Comparison of ENCODE assay signal across 30 mouse cellular contexts in genomic region chr13:23887026-23887725, GRCm38 (mm10). TPM values are rescaled to one million over a fixed set of nuclear protein-coding genes. Genes with fewer than 3 reads are reported as not detected.
DNase-seq lines count a peak whose midpoint lies in the region; ATAC-seq and TF ChIP-seq lines count a peak whose summit lies in the region.
"Had no signal": no experiment of that assay in that cellular context is flagged by ENCODE, and none has a peak within 500 bp of the region (broad histone marks: within the 10 kb centered on the region; RNA-seq: fewer than 3 reads in every experiment).

No protein-coding gene starts in this region.

- H3K27ac ChIP-seq in lung, postnatal 0 days (ENCODE audit: low read length): no peak overlapping the region
- no peak overlapping the region for H3K27ac ChIP-seq in liver, embryonic 16.5 days (ENCODE audit: low read length)
- H3K27ac ChIP-seq: embryonic facial prominence, embryonic 15.5 days; forebrain, embryonic 10.5 days; gastrocnemius, adult 2 months; heart, embryonic 10.5 days; hindbrain, embryonic 13.5 days had no signal

- no peaks in the 10 kb centered on the region for H3K4me1 ChIP-seq in lung, postnatal 0 days (ENCODE audit: insufficient read depth, low read depth, low read length)
- no peaks in the 10 kb centered on the region for H3K4me1 ChIP-seq in liver, embryonic 16.5 days (ENCODE audit: control insufficient read depth, low read depth, low read length)
- H3K4me1 ChIP-seq: embryonic facial prominence, embryonic 15.5 days; heart, embryonic 10.5 days; hindbrain, embryonic 13.5 days had no signal

- H3K9me3 ChIP-seq in lung, postnatal 0 days (ENCODE audit: low read length): no peaks in the 10 kb centered on the region
- no peaks in the 10 kb centered on the region for H3K9me3 ChIP-seq in liver, embryonic 16.5 days (replicated peaks; ENCODE audit: control insufficient read depth, low read length)
- H3K9me3 ChIP-seq: embryonic facial prominence, embryonic 15.5 days; forebrain, embryonic 10.5 days; heart, embryonic 10.5 days; hindbrain, embryonic 13.5 days had no signal

- no peak for TF ChIP-seq CTCF in lung, postnatal 0 days (IDR thresholded peaks at IDR 0.05)

- no peak overlapping the region for H3K4me2 ChIP-seq in lung, postnatal 0 days (replicated peaks; ENCODE audit: low read depth, low read length)
- no peak overlapping the region for H3K4me2 ChIP-seq in liver, embryonic 16.5 days (ENCODE audit: low read depth, low read length)
- H3K4me2 ChIP-seq: embryonic facial prominence, embryonic 15.5 days; hindbrain, embryonic 13.5 days had no signal

- H3K9ac ChIP-seq in lung, postnatal 0 days (replicated peaks; ENCODE audit: low read depth): no peak overlapping the region
- no peak overlapping the region for H3K9ac ChIP-seq in liver, embryonic 16.5 days (ENCODE audit: low read depth, low read length)
- H3K9ac ChIP-seq: embryonic facial prominence, embryonic 15.5 days; hindbrain, embryonic 13.5 days had no signal

- ATAC-seq in lung, postnatal 0 days: peak; percentile 57
- ATAC-seq in granulocyte monocyte progenitor cell, adult 5-6 weeks (replicated peaks; ENCODE audit: poor library complexity, severe bottlenecking): peak; percentile 73
- ATAC-seq in liver, embryonic 16.5 days (ENCODE audit: low read depth): peak; percentile 70; the same call in 1 of the 2 replicates
- peak; percentile 50 for ATAC-seq in megakaryocyte-erythroid progenitor cell, adult 5-6 weeks (replicated peaks; ENCODE audit: low FRiP score, low TSS enrichment, poor library complexity, severe bottlenecking)
- ATAC-seq: activated CD4-positive, CD25-positive, alpha-beta regulatory T cell, adult 4 months; forebrain, embryonic 14.5 days; Patski had no signal

- no peaks in the 10 kb centered on the region for H3K27me3 ChIP-seq in lung, postnatal 0 days (replicated peaks; ENCODE audit: insufficient read depth, low read length)
- H3K27me3 ChIP-seq in liver, embryonic 16.5 days (ENCODE audit: control insufficient read depth, insufficient read depth, low read depth, low read length): no peaks in the 10 kb centered on the region
- H3K27me3 ChIP-seq: CH12.LX; embryonic facial prominence, embryonic 15.5 days; hindbrain, embryonic 13.5 days had no signal

- peak; percentile 21 for DNase-seq in lung, postnatal 0 days (ENCODE audit: low spot score)
- DNase-seq in lung, postnatal 14 days: no peak
- no peak for DNase-seq in layer of hippocampus, adult 9-11 months
- DNase-seq in left cerebral cortex, adult 8-10 months (ENCODE audit: low spot score in 2 of 2): no peak
- DNase-seq: adrenal gland, postnatal 36 days; cerebellum, adult 11 months; cerebellum, adult 8-10 months; cerebellum, postnatal 14 days; embryo, embryonic 11 days; gastrocnemius, adult 2 months; gastrocnemius, postnatal 25 days; heart, adult 11 months; heart, postnatal 10 days had no signal

- no peak overlapping the region for H3K4me3 ChIP-seq in lung, postnatal 0 days (ENCODE audit: low read depth, low read length)
- no peak overlapping the region for H3K4me3 ChIP-seq in liver, embryonic 16.5 days (ENCODE audit: low read depth, low read length)
- H3K4me3 ChIP-seq: embryonic facial prominence, embryonic 15.5 days; erythroblast, embryonic 14.5 days; forebrain, embryonic 10.5 days; gastrocnemius, adult 2 months; heart, embryonic 10.5 days; hindbrain, embryonic 13.5 days had no signal

- 0 out of 2 replicates have a peak, but pooled peaks have one; percentile 18 for TF ChIP-seq EP300 in lung, postnatal 0 days (IDR thresholded peaks at IDR 0.05)

- no peaks in the 10 kb centered on the region for H3K36me3 ChIP-seq in lung, postnatal 0 days (ENCODE audit: insufficient read depth, low read length)
- H3K36me3 ChIP-seq in liver, embryonic 16.5 days (ENCODE audit: control insufficient read depth, insufficient read depth): no peaks in the 10 kb centered on the region
- H3K36me3 ChIP-seq: embryonic facial prominence, embryonic 15.5 days; forebrain, embryonic 10.5 days; heart, embryonic 10.5 days; hindbrain, embryonic 13.5 days had no signal

- WGBS in lung, postnatal 0 days: 56% methylated on average over 3 of the region's 3 CpGs
- WGBS in liver, embryonic 16.5 days (ENCODE audit: insufficient replicate concordance): 59% methylated on average over 3 of the region's 3 CpGs

RNA-seq across cellular contexts. Expression of gene Slc17a1, which starts 19.6 kb away (rescaled TPM):
- not detected in 2 replicates for polyA plus RNA-seq in lung, postnatal 0 days (2015; fragmentation: Nextera tagmentation; extraction: Ambion mirVana)
- not detected in 2 replicates for total RNA-seq in granulocyte monocyte progenitor cell, adult 5-6 weeks (2014; fragmentation: Nextera tagmentation)
- total RNA-seq in granulocyte monocyte progenitor cell, adult 5-6 weeks (2017): not detected in 2 replicates
- 0.17 and 0.39 TPM in 2 replicates for polyA plus RNA-seq in liver, embryonic 16.5 days (2015; fragmentation: Nextera tagmentation; extraction: Ambion mirVana)
- total RNA-seq in megakaryocyte-erythroid progenitor cell, adult 5-6 weeks (2014; fragmentation: Nextera tagmentation): not detected in 2 replicates
- total RNA-seq in megakaryocyte-erythroid progenitor cell, adult 5-6 weeks (2017): not detected in 2 replicates
- not detected for total RNA-seq in left cerebral cortex, adult 8-10 months (2022)
- total RNA-seq: adrenal gland, adult 18-20 months; adrenal gland, postnatal 36 days; CH12.LX; common myeloid progenitor, adult 5-6 weeks; gastrocnemius, adult 2 months; gastrocnemius, postnatal 25 days; heart, postnatal 10 days; hematopoietic stem cell, adult 5-6 weeks had no signal
- polyA plus RNA-seq: activated CD4-positive, CD25-positive, alpha-beta regulatory T cell, adult 4 months; embryonic facial prominence, embryonic 11.5 days; embryonic facial prominence, embryonic 15.5 days; erythroblast, embryonic 14.5 days; forebrain, embryonic 10.5 days; forebrain, embryonic 14.5 days; heart, embryonic 10.5 days; heart, embryonic 14.5 days; hindbrain, embryonic 13.5 days had no signal

RNA-seq across cellular contexts. Expression of gene Slc17a4, which starts 27.6 kb away (rescaled TPM):
- not detected in 2 replicates for polyA plus RNA-seq in lung, postnatal 0 days (2015; fragmentation: Nextera tagmentation; extraction: Ambion mirVana)
- not detected in 2 replicates for total RNA-seq in granulocyte monocyte progenitor cell, adult 5-6 weeks (2014; fragmentation: Nextera tagmentation)
- total RNA-seq in granulocyte monocyte progenitor cell, adult 5-6 weeks (2017): not detected in 2 replicates
- 0.34 and 0.40 TPM in 2 replicates for polyA plus RNA-seq in liver, embryonic 16.5 days (2015; fragmentation: Nextera tagmentation; extraction: Ambion mirVana)
- total RNA-seq in megakaryocyte-erythroid progenitor cell, adult 5-6 weeks (2014; fragmentation: Nextera tagmentation): 1.2 TPM in 2 replicates
- 1.0 and 1.3 TPM in 2 replicates for total RNA-seq in megakaryocyte-erythroid progenitor cell, adult 5-6 weeks (2017)
- total RNA-seq in left cerebral cortex, adult 8-10 months (2022): not detected
- total RNA-seq: gastrocnemius, adult 2 months; gastrocnemius, postnatal 25 days; heart, postnatal 10 days; hematopoietic stem cell, adult 5-6 weeks had no signal
- polyA plus RNA-seq: activated CD4-positive, CD25-positive, alpha-beta regulatory T cell, adult 4 months; embryonic facial prominence, embryonic 11.5 days; embryonic facial prominence, embryonic 15.5 days; erythroblast, embryonic 14.5 days; forebrain, embryonic 10.5 days; forebrain, embryonic 14.5 days; heart, embryonic 10.5 days; heart, embryonic 14.5 days had no signal

RNA-seq across cellular contexts. Expression of gene Hist1h2ba, which starts 46.8 kb away (rescaled TPM):
- not detected in 2 replicates for polyA plus RNA-seq in lung, postnatal 0 days (2015; fragmentation: Nextera tagmentation; extraction: Ambion mirVana)
- not detected in 2 replicates for total RNA-seq in granulocyte monocyte progenitor cell, adult 5-6 weeks (2014; fragmentation: Nextera tagmentation)
- not detected in 2 replicates for total RNA-seq in granulocyte monocyte progenitor cell, adult 5-6 weeks (2017)
- not detected in 2 replicates for polyA plus RNA-seq in liver, embryonic 16.5 days (2015; fragmentation: Nextera tagmentation; extraction: Ambion mirVana)
- not detected in 2 replicates for total RNA-seq in megakaryocyte-erythroid progenitor cell, adult 5-6 weeks (2014; fragmentation: Nextera tagmentation)
- total RNA-seq in megakaryocyte-erythroid progenitor cell, adult 5-6 weeks (2017): not detected in 2 replicates
- not detected for total RNA-seq in left cerebral cortex, adult 8-10 months (2022)
- total RNA-seq: adrenal gland, adult 18-20 months; adrenal gland, postnatal 36 days; CH12.LX; common myeloid progenitor, adult 5-6 weeks; gastrocnemius, adult 2 months; gastrocnemius, postnatal 25 days; heart, postnatal 10 days; hematopoietic stem cell, adult 5-6 weeks had no signal
- polyA plus RNA-seq: activated CD4-positive, CD25-positive, alpha-beta regulatory T cell, adult 4 months; embryonic facial prominence, embryonic 11.5 days; embryonic facial prominence, embryonic 15.5 days; erythroblast, embryonic 14.5 days; forebrain, embryonic 10.5 days; forebrain, embryonic 14.5 days; heart, embryonic 10.5 days; heart, embryonic 14.5 days; hindbrain, embryonic 13.5 days; Patski had no signal

RNA-seq across cellular contexts. Expression of gene Hist1h2aa, which starts 47.1 kb away (rescaled TPM):
- polyA plus RNA-seq in lung, postnatal 0 days (2015; fragmentation: Nextera tagmentation; extraction: Ambion mirVana): not detected in 2 replicates
- total RNA-seq in granulocyte monocyte progenitor cell, adult 5-6 weeks (2014; fragmentation: Nextera tagmentation): not detected in 2 replicates
- not detected in 2 replicates for total RNA-seq in granulocyte monocyte progenitor cell, adult 5-6 weeks (2017)
- not detected in 2 replicates for polyA plus RNA-seq in liver, embryonic 16.5 days (2015; fragmentation: Nextera tagmentation; extraction: Ambion mirVana)
- not detected in 2 replicates for total RNA-seq in megakaryocyte-erythroid progenitor cell, adult 5-6 weeks (2014; fragmentation: Nextera tagmentation)
- not detected in 2 replicates for total RNA-seq in megakaryocyte-erythroid progenitor cell, adult 5-6 weeks (2017)
- not detected for total RNA-seq in left cerebral cortex, adult 8-10 months (2022)
- total RNA-seq: adrenal gland, adult 18-20 months; adrenal gland, postnatal 36 days; CH12.LX; common myeloid progenitor, adult 5-6 weeks; gastrocnemius, adult 2 months; gastrocnemius, postnatal 25 days; heart, postnatal 10 days; hematopoietic stem cell, adult 5-6 weeks had no signal
- polyA plus RNA-seq: activated CD4-positive, CD25-positive, alpha-beta regulatory T cell, adult 4 months; embryonic facial prominence, embryonic 11.5 days; embryonic facial prominence, embryonic 15.5 days; erythroblast, embryonic 14.5 days; forebrain, embryonic 10.5 days; forebrain, embryonic 14.5 days; heart, embryonic 10.5 days; heart, embryonic 14.5 days; hindbrain, embryonic 13.5 days; Patski had no signal

RNA-seq across cellular contexts. Expression of gene Slc17a3, which starts 47.9 kb away (rescaled TPM):
- polyA plus RNA-seq in lung, postnatal 0 days (2015; fragmentation: Nextera tagmentation; extraction: Ambion mirVana): not detected in 2 replicates
- total RNA-seq in granulocyte monocyte progenitor cell, adult 5-6 weeks (2014; fragmentation: Nextera tagmentation): not detected in 2 replicates
- not detected in 2 replicates for total RNA-seq in granulocyte monocyte progenitor cell, adult 5-6 weeks (2017)
- 7.9 and 9.2 TPM in 2 replicates for polyA plus RNA-seq in liver, embryonic 16.5 days (2015; fragmentation: Nextera tagmentation; extraction: Ambion mirVana)
- not detected in 2 replicates for total RNA-seq in megakaryocyte-erythroid progenitor cell, adult 5-6 weeks (2014; fragmentation: Nextera tagmentation)
- not detected in 2 replicates for total RNA-seq in megakaryocyte-erythroid progenitor cell, adult 5-6 weeks (2017)
- total RNA-seq in left cerebral cortex, adult 8-10 months (2022): under 1 TPM in 1 of 4 experiments, not detected in 3; 0.25 TPM
- total RNA-seq: CH12.LX; common myeloid progenitor, adult 5-6 weeks; gastrocnemius, adult 2 months; gastrocnemius, postnatal 25 days; heart, postnatal 10 days; hematopoietic stem cell, adult 5-6 weeks had no signal
- polyA plus RNA-seq: activated CD4-positive, CD25-positive, alpha-beta regulatory T cell, adult 4 months; embryonic facial prominence, embryonic 11.5 days; embryonic facial prominence, embryonic 15.5 days; erythroblast, embryonic 14.5 days; forebrain, embryonic 10.5 days; forebrain, embryonic 14.5 days; heart, embryonic 10.5 days; heart, embryonic 14.5 days; hindbrain, embryonic 13.5 days had no signal
